ENCODE assay signal across 8 mouse cellular contexts in the genomic region with DNA sequence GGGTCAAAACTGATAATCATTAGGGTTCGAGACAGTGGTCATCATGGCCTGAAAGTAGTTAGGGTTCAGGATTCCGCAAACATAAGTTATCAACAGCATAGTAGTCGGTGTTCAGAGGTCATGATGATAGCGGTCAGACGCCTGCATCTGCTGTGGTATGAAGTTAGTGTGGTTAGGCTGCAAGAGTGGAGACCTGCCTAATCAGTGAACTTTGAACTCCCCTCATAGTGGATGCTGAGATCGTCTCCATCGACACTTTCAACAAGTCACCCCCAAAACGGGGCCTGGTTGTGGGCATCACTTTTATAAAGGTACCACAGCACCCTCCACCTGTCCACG. TPM values are rescaled to one million over a fixed set of nuclear protein-coding genes. Genes with fewer than 3 reads are reported as not detected.
DNase-seq lines count a peak whose midpoint lies in the region; ATAC-seq and TF ChIP-seq lines count a peak whose summit lies in the region.

No protein-coding gene starts in this region.

- TF ChIP-seq POLR2A in limb, embryonic 14.5 days (IDR thresholded peaks at IDR 0.05; ENCODE audit: borderline replicate concordance, extremely low read depth, insufficient read depth, insufficient read length): no peak

- no peak overlapping the region; the same call in none of the 2 replicates for H3K9ac ChIP-seq in neural tube, embryonic 11.5 days (ENCODE audit: low read length)
- H3K9ac ChIP-seq in limb, embryonic 14.5 days (ENCODE audit: low read depth, low read length, severe bottlenecking): peak overlapping the region; percentile 67; the same call in 1 of the 2 replicates
- H3K9ac ChIP-seq in stomach, embryonic 14.5 days (replicated peaks; ENCODE audit: low read depth, low read length): peak overlapping the region; percentile 68; the same call in 1 of the 2 replicates

- H3K36me3 ChIP-seq in erythroblast, embryonic 14.5 days (ENCODE audit: control insufficient read depth): peaks cover 37% of the 10 kb centered on the region
- H3K36me3 ChIP-seq in neural tube, embryonic 11.5 days (ENCODE audit: control insufficient read depth, insufficient read depth, low read length): peaks cover 9% of the 10 kb centered on the region
- peaks cover 33% of the 10 kb centered on the region for H3K36me3 ChIP-seq in limb, embryonic 14.5 days (ENCODE audit: control insufficient read depth, insufficient read depth, low read length)
- H3K36me3 ChIP-seq in stomach, embryonic 14.5 days (ENCODE audit: control insufficient read depth, insufficient read depth, low read length): peaks cover 24% of the 10 kb centered on the region

- peak overlapping the region; percentile 50 for H3K4me2 ChIP-seq in neural tube, embryonic 11.5 days (ENCODE audit: low read depth)
- H3K4me2 ChIP-seq in limb, embryonic 14.5 days (replicated peaks; ENCODE audit: low read depth, low read length, severe bottlenecking): peak overlapping the region; percentile 63
- peak overlapping the region; percentile 57 for H3K4me2 ChIP-seq in stomach, embryonic 14.5 days (replicated peaks; ENCODE audit: low read depth, low read length)

- H3K27ac ChIP-seq in neural tube, embryonic 11.5 days (ENCODE audit: low read depth, low read length): no peak overlapping the region; the same call in 1 of the 2 replicates
- no peak overlapping the region for H3K27ac ChIP-seq in limb, embryonic 14.5 days (replicated peaks; ENCODE audit: low read depth, low read length)
- H3K27ac ChIP-seq in stomach, embryonic 14.5 days (ENCODE audit: low read length): no peak overlapping the region

- DNase-seq in neural tube, embryonic 11.5 days (ENCODE audit: low spot score): no peak
- no peak for DNase-seq in neural tube, embryonic 10.5 days (ENCODE audit: extremely low spot score, low spot score)
- DNase-seq in limb, embryonic 14.5 days (ENCODE audit: low spot score): no peak
- DNase-seq in B cell, adult 2 months: no peak
- DNase-seq in right cerebral cortex, postnatal 14 days: no peak

- WGBS in neural tube, embryonic 11.5 days: 55% methylated on average over 9 of the region's 9 CpGs
- WGBS in limb, embryonic 14.5 days: 50% methylated on average over 9 of the region's 9 CpGs
- 44% methylated on average over 9 of the region's 9 CpGs for WGBS in stomach, embryonic 14.5 days

- H3K4me1 ChIP-seq in erythroblast, embryonic 14.5 days (ENCODE audit: control insufficient read depth): peaks cover 23% of the 10 kb centered on the region
- H3K4me1 ChIP-seq in neural tube, embryonic 11.5 days (ENCODE audit: control insufficient read depth, insufficient read depth, low read length): peaks cover 2% of the 10 kb centered on the region
- peaks cover 4% of the 10 kb centered on the region for H3K4me1 ChIP-seq in limb, embryonic 14.5 days (ENCODE audit: control insufficient read depth, insufficient read depth, low read length)
- peaks cover 5% of the 10 kb centered on the region; the same call in 1 of the 2 replicates for H3K4me1 ChIP-seq in stomach, embryonic 14.5 days (ENCODE audit: control insufficient read depth, insufficient read depth, low read length)

- no peaks in the 10 kb centered on the region for H3K9me3 ChIP-seq in erythroblast, embryonic 14.5 days (ENCODE audit: control insufficient read depth, low read length)
- no peaks in the 10 kb centered on the region for H3K9me3 ChIP-seq in neural tube, embryonic 11.5 days (ENCODE audit: control insufficient read depth, low read length)
- H3K9me3 ChIP-seq in limb, embryonic 14.5 days (ENCODE audit: control insufficient read depth, low read length): no peaks in the 10 kb centered on the region
- H3K9me3 ChIP-seq in stomach, embryonic 14.5 days (ENCODE audit: control insufficient read depth, low read depth, low read length): no peaks in the 10 kb centered on the region

- no peaks in the 10 kb centered on the region for H3K27me3 ChIP-seq in erythroblast, embryonic 14.5 days (ENCODE audit: control insufficient read depth)
- H3K27me3 ChIP-seq in neural tube, embryonic 11.5 days (ENCODE audit: control insufficient read depth, insufficient read depth, low read length): no peaks in the 10 kb centered on the region
- no peaks in the 10 kb centered on the region for H3K27me3 ChIP-seq in limb, embryonic 14.5 days (ENCODE audit: control insufficient read depth, insufficient read depth, low read length)
- H3K27me3 ChIP-seq in stomach, embryonic 14.5 days (ENCODE audit: control insufficient read depth, insufficient read depth, low read length): no peaks in the 10 kb centered on the region

- peak overlapping the region; percentile 78 for H3K4me3 ChIP-seq in erythroblast, embryonic 14.5 days (replicated peaks)
- H3K4me3 ChIP-seq in neural tube, embryonic 11.5 days (ENCODE audit: low read depth, low read length): peak overlapping the region; percentile 45
- peak overlapping the region; percentile 57 for H3K4me3 ChIP-seq in limb, embryonic 14.5 days (replicated peaks; ENCODE audit: low read length)
- H3K4me3 ChIP-seq in stomach, embryonic 14.5 days (ENCODE audit: low read depth, low read length): peak overlapping the region; percentile 75

- ATAC-seq in erythroblast, adult 5-6 weeks (replicated peaks; ENCODE audit: low FRiP score, poor library complexity, severe bottlenecking): no peak
- peak; percentile 58 for ATAC-seq in neural tube, embryonic 11.5 days (ENCODE audit: insufficient read depth, low FRiP score, low TSS enrichment)
- no peak for ATAC-seq in limb, embryonic 14.5 days (ENCODE audit: low FRiP score, low read depth)
- no peak for ATAC-seq in stomach, embryonic 14.5 days (ENCODE audit: insufficient number of reproducible peaks, insufficient read depth, low FRiP score, low read depth)

RNA-seq across cellular contexts. Expression of a gene that starts 0.5 kb away (rescaled TPM):
- 1.3 and 2.1 TPM in 2 replicates for polyA plus RNA-seq in erythroblast, embryonic 14.5 days (2012)
- 2.3 and 2.5 TPM in 2 replicates for total RNA-seq in erythroblast, adult 5-6 weeks (2015; ENCODE audit: low replicate concordance)
- total RNA-seq in erythroblast, adult 5-6 weeks (2017; ENCODE audit: low replicate concordance): 3.3 and 12.5 TPM in 2 replicates
- polyA plus RNA-seq in neural tube, embryonic 11.5 days (2014; fragmentation: Nextera tagmentation; extraction: Ambion mirVana): 21.1 and 22.8 TPM in 2 replicates
- 38.0 and 43.1 TPM in 2 replicates for polyA plus RNA-seq in limb, embryonic 14.5 days (2012; rRNA removed)
- 28.6 and 33.5 TPM in 2 replicates for polyA plus RNA-seq in limb, embryonic 14.5 days (2014; fragmentation: Nextera tagmentation; extraction: Ambion mirVana)
- polyA plus RNA-seq in stomach, embryonic 14.5 days (2014; fragmentation: Nextera tagmentation; extraction: Ambion mirVana): 30.3 and 31.2 TPM in 2 replicates

RNA-seq across cellular contexts. Expression of a gene that starts 9.4 kb away (rescaled TPM):
- polyA plus RNA-seq in erythroblast, embryonic 14.5 days (2012): not detected in 2 replicates
- not detected in 2 replicates for total RNA-seq in erythroblast, adult 5-6 weeks (2015; ENCODE audit: low replicate concordance)
- not detected in 2 replicates for total RNA-seq in erythroblast, adult 5-6 weeks (2017; ENCODE audit: low replicate concordance)
- polyA plus RNA-seq in neural tube, embryonic 11.5 days (2014; fragmentation: Nextera tagmentation; extraction: Ambion mirVana): 0.95 and 1.0 TPM in 2 replicates
- polyA plus RNA-seq in limb, embryonic 14.5 days (2012; rRNA removed): 7.3 and 9.8 TPM in 2 replicates
- 0.23 and 0.28 TPM in 2 replicates for polyA plus RNA-seq in limb, embryonic 14.5 days (2014; fragmentation: Nextera tagmentation; extraction: Ambion mirVana)
- polyA plus RNA-seq in stomach, embryonic 14.5 days (2014; fragmentation: Nextera tagmentation; extraction: Ambion mirVana): 0.35 and 0.38 TPM in 2 replicates

RNA-seq across cellular contexts. Expression of a gene that starts 22.0 kb away (rescaled TPM):
- 42.0 and 85.6 TPM in 2 replicates for polyA plus RNA-seq in erythroblast, embryonic 14.5 days (2012)
- 106 and 149 TPM in 2 replicates for total RNA-seq in erythroblast, adult 5-6 weeks (2015; ENCODE audit: low replicate concordance)
- 82.2 and 96.3 TPM in 2 replicates for total RNA-seq in erythroblast, adult 5-6 weeks (2017; ENCODE audit: low replicate concordance)
- 175 and 184 TPM in 2 replicates for polyA plus RNA-seq in neural tube, embryonic 11.5 days (2014; fragmentation: Nextera tagmentation; extraction: Ambion mirVana)
- 212 and 247 TPM in 2 replicates for polyA plus RNA-seq in limb, embryonic 14.5 days (2012; rRNA removed)
- polyA plus RNA-seq in limb, embryonic 14.5 days (2014; fragmentation: Nextera tagmentation; extraction: Ambion mirVana): 206 and 217 TPM in 2 replicates
- 188 and 213 TPM in 2 replicates for polyA plus RNA-seq in stomach, embryonic 14.5 days (2014; fragmentation: Nextera tagmentation; extraction: Ambion mirVana)

RNA-seq across cellular contexts. Expression of a gene that starts 54.7 kb away (rescaled TPM):
- polyA plus RNA-seq in erythroblast, embryonic 14.5 days (2012): 0.07 TPM in 1 of 2 replicates, not detected in the other
- total RNA-seq in erythroblast, adult 5-6 weeks (2015; ENCODE audit: low replicate concordance): not detected in 2 replicates
- 0.28 and 1.7 TPM in 2 replicates for total RNA-seq in erythroblast, adult 5-6 weeks (2017; ENCODE audit: low replicate concordance)
- polyA plus RNA-seq in neural tube, embryonic 11.5 days (2014; fragmentation: Nextera tagmentation; extraction: Ambion mirVana): 171 and 196 TPM in 2 replicates
- polyA plus RNA-seq in limb, embryonic 14.5 days (2012; rRNA removed): 29.3 and 34.2 TPM in 2 replicates
- 15.1 and 16.2 TPM in 2 replicates for polyA plus RNA-seq in limb, embryonic 14.5 days (2014; fragmentation: Nextera tagmentation; extraction: Ambion mirVana)
- polyA plus RNA-seq in stomach, embryonic 14.5 days (2014; fragmentation: Nextera tagmentation; extraction: Ambion mirVana): 32.2 and 44.4 TPM in 2 replicates

RNA-seq across cellular contexts. Expression of a gene that starts 58.6 kb away (rescaled TPM):
- 0.01 TPM in 1 of 2 replicates, not detected in the other for polyA plus RNA-seq in erythroblast, embryonic 14.5 days (2012)
- not detected in 2 replicates for total RNA-seq in erythroblast, adult 5-6 weeks (2015; ENCODE audit: low replicate concordance)
- total RNA-seq in erythroblast, adult 5-6 weeks (2017; ENCODE audit: low replicate concordance): 0.28 TPM in 1 of 2 replicates, not detected in the other
- 0.08 TPM in 1 of 2 replicates, not detected in the other for polyA plus RNA-seq in neural tube, embryonic 11.5 days (2014; fragmentation: Nextera tagmentation; extraction: Ambion mirVana)
- polyA plus RNA-seq in limb, embryonic 14.5 days (2012; rRNA removed): 0.26 and 0.35 TPM in 2 replicates
- polyA plus RNA-seq in limb, embryonic 14.5 days (2014; fragmentation: Nextera tagmentation; extraction: Ambion mirVana): 0.17 TPM in 1 of 2 replicates, not detected in the other
- 0.12 TPM in 1 of 2 replicates, not detected in the other for polyA plus RNA-seq in stomach, embryonic 14.5 days (2014; fragmentation: Nextera tagmentation; extraction: Ambion mirVana)
